Mouse (Mus musculus): ENCODE measurements around the gene Rnf38. TPM values are rescaled to one million over a fixed set of nuclear protein-coding genes. Genes with fewer than 3 reads are reported as not detected.

Gene Rnf38
- polyA plus RNA-seq, 1 experiment from 2014 or later = 22.1 TPM

GRCm38 (mm10) chr4:44183862-44184261 is 49.7 kb downstream of the Rnf38 start:
- no peak for ATAC-seq (ENCODE audit: low read depth)
- no peak overlapping the region for H3K4me2 ChIP-seq (ENCODE audit: low read depth, low read length)
- H3K4me3 ChIP-seq (ENCODE audit: low read length) = no peak overlapping the region
- H3K27me3 ChIP-seq (ENCODE audit: control insufficient read depth, insufficient read depth, low read depth, low read length) = no peaks in the 10 kb centered on the region
- no peaks in the 10 kb centered on the region for H3K9me3 ChIP-seq (ENCODE audit: control insufficient read depth, low read length)
- H3K9ac ChIP-seq (ENCODE audit: low read length) = no peak overlapping the region
- no peak overlapping the region for H3K27ac ChIP-seq (ENCODE audit: low read length)
- H3K36me3 ChIP-seq (ENCODE audit: control insufficient read depth, insufficient read depth, low read length) = no peaks in the 10 kb centered on the region
- 23% methylated on average over 1 of the region's 1 CpGs for WGBS
- no peaks in the 10 kb centered on the region for H3K4me1 ChIP-seq (replicated peaks; ENCODE audit: control insufficient read depth, insufficient read depth, low read length)

- Histone ChIP-seq H3K27me3 (ENCODE audit: control insufficient read depth, insufficient read depth, low read depth, low read length) (no peaks in the 10 kb centered on the region), H3K9ac (ENCODE audit: low read length) (no peak overlapping the region), H3K4me2 (ENCODE audit: low read depth, low read length) (no peak overlapping the region), H3K27ac (ENCODE audit: low read length) (no peak overlapping the region), H3K36me3 (ENCODE audit: control insufficient read depth, insufficient read depth, low read length) (no peaks in the 10 kb centered on the region), H3K4me3 (ENCODE audit: low read length) (no peak overlapping the region), H3K4me1 (replicated peaks; ENCODE audit: control insufficient read depth, insufficient read depth, low read length) (no peaks in the 10 kb centered on the region), H3K9me3 (ENCODE audit: control insufficient read depth, low read length) (no peaks in the 10 kb centered on the region)
- WGBS = 69% methylated on average over 5 of the region's 5 CpGs
- no peak for ATAC-seq (ENCODE audit: low read depth)
These were observed 53.8 kb downstream of the Rnf38 start for GRCm38 (mm10) chr4:44179748-44180147.

DNA sequence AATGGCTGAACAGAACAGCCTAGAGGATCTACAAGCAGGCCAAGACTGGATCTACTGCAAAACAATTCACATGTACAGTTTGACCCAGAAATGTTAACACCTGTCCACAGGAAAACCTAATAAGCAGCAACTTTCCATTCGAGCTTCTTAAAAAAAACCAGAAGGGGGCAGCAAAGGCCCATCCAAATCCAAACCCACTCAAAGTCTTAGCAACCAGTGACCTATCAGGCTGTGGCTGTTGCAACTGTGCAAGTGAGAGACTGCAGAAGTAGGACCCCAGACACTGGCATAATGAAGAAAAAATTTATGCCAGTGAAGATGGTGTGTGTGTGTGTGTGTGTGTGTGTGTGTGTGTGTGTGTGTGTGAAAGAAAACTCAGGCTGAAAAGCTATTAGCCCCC is 60.4 kb downstream of the Rnf38 start:
- Histone ChIP-seq H3K27me3 (ENCODE audit: control insufficient read depth, insufficient read depth, low read depth, low read length) (no peaks in the 10 kb centered on the region), H3K36me3 (ENCODE audit: control insufficient read depth, insufficient read depth, low read length) (no peaks in the 10 kb centered on the region), H3K9me3 (ENCODE audit: control insufficient read depth, low read length) (no peaks in the 10 kb centered on the region), H3K4me3 (ENCODE audit: low read length) (no peak overlapping the region), H3K9ac (ENCODE audit: low read length) (no peak overlapping the region), H3K27ac (ENCODE audit: low read length) (no peak overlapping the region), H3K4me2 (ENCODE audit: low read depth, low read length) (no peak overlapping the region), H3K4me1 (replicated peaks; ENCODE audit: control insufficient read depth, insufficient read depth, low read length) (peaks cover 6% of the 10 kb centered on the region; the same call in 1 of the 2 replicates)
- 0% methylated on average over 1 of the region's 1 CpGs for WGBS
- no peak for ATAC-seq (ENCODE audit: low read depth)

DNA sequence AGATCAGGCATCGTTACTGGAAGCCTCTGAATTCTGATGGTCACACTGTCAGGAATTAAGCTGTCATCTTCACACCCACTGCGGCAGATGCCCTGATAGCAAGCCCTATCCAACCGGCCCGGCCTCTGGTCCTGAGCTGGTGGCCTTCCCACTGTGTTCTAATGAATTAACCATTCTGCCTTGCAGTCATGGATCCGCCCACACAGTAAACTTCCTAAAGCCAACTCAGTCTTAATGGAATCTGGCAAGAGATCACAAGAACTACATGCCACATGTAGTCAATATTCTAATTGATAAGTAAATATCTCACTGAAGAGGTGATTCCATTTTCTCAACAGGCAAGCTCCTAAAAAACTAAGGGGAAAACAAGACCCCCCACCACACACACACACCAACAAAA is 60.9 kb downstream of the Rnf38 start:
- Histone ChIP-seq H3K4me2 (ENCODE audit: low read depth, low read length) (no peak overlapping the region), H3K4me3 (ENCODE audit: low read length) (no peak overlapping the region), H3K4me1 (replicated peaks; ENCODE audit: control insufficient read depth, insufficient read depth, low read length) (peaks cover 6% of the 10 kb centered on the region; the same call in 1 of the 2 replicates), H3K9me3 (ENCODE audit: control insufficient read depth, low read length) (no peaks in the 10 kb centered on the region), H3K27ac (ENCODE audit: low read length) (no peak overlapping the region), H3K9ac (ENCODE audit: low read length) (no peak overlapping the region), H3K36me3 (ENCODE audit: control insufficient read depth, insufficient read depth, low read length) (no peaks in the 10 kb centered on the region), H3K27me3 (ENCODE audit: control insufficient read depth, insufficient read depth, low read depth, low read length) (no peaks in the 10 kb centered on the region)
- 57% methylated on average over 5 of the region's 5 CpGs for WGBS
- no peak for ATAC-seq (ENCODE audit: low read depth)

GRCm38 (mm10) chr4:44169884-44170283 is 63.7 kb downstream of the Rnf38 start:
- no peaks in the 10 kb centered on the region for H3K36me3 ChIP-seq (ENCODE audit: control insufficient read depth, insufficient read depth, low read length)
- no peak for ATAC-seq (ENCODE audit: low read depth)
- WGBS = 73% methylated on average over 3 of the region's 3 CpGs
- peaks cover 16% of the 10 kb centered on the region for H3K4me1 ChIP-seq (replicated peaks; ENCODE audit: control insufficient read depth, insufficient read depth, low read length)
- no peaks in the 10 kb centered on the region for H3K27me3 ChIP-seq (ENCODE audit: control insufficient read depth, insufficient read depth, low read depth, low read length)
- H3K27ac ChIP-seq (ENCODE audit: low read length) = no peak overlapping the region
- no peak overlapping the region for H3K9ac ChIP-seq (ENCODE audit: low read length)
- no peak overlapping the region for H3K4me3 ChIP-seq (ENCODE audit: low read length)
- no peaks in the 10 kb centered on the region for H3K9me3 ChIP-seq (ENCODE audit: control insufficient read depth, low read length)
- no peak overlapping the region for H3K4me2 ChIP-seq (ENCODE audit: low read depth, low read length)

GRCm38 (mm10) chr4:44168816-44169215 is 64.8 kb downstream of the Rnf38 start:
- Histone ChIP-seq H3K4me3 (ENCODE audit: low read length) (peak overlapping the region; percentile 58), H3K36me3 (ENCODE audit: control insufficient read depth, insufficient read depth, low read length) (no peaks in the 10 kb centered on the region), H3K27ac (ENCODE audit: low read length) (no peak overlapping the region), H3K4me1 (replicated peaks; ENCODE audit: control insufficient read depth, insufficient read depth, low read length) (peaks cover 19% of the 10 kb centered on the region), H3K9me3 (ENCODE audit: control insufficient read depth, low read length) (no peaks in the 10 kb centered on the region), H3K27me3 (ENCODE audit: control insufficient read depth, insufficient read depth, low read depth, low read length) (no peaks in the 10 kb centered on the region), H3K4me2 (ENCODE audit: low read depth, low read length) (peak overlapping the region; percentile 62), H3K9ac (ENCODE audit: low read length) (peak overlapping the region; percentile 60; the same call in 1 of the 2 replicates)
- 3% methylated on average over 7 of the region's 7 CpGs for WGBS
- no peak for ATAC-seq (ENCODE audit: low read depth)

DNA sequence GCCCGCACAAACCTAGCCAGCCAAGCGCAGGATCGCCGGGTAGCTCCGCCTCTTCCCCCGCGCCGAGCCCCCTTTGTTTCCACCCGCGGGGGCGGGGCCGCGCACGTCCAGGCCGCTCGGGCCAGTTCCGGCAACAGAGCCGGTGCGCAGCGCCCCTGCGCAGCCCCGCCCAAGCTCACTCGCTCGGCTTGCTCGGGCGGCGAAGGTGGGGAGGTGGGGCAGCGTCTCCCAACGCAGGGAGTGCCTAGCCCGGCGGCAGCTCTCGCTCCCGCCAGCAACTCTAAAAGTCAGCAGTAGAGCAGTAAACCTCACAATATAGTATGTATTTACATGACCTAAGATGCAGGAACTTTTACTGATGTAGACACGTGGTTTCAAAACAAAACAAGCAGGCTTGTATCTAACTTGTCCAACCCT is 65.3 kb downstream of the Rnf38 start:
- H3K9me3 ChIP-seq (ENCODE audit: control insufficient read depth, low read length) = no peaks in the 10 kb centered on the region
- peaks cover 17% of the 10 kb centered on the region for H3K4me1 ChIP-seq (replicated peaks; ENCODE audit: control insufficient read depth, insufficient read depth, low read length)
- peak overlapping the region; percentile 62 for H3K4me2 ChIP-seq (ENCODE audit: low read depth, low read length)
- 0% methylated on average over 19 of the region's 34 CpGs for WGBS
- peak; percentile 93 for ATAC-seq (ENCODE audit: low read depth)
- H3K4me3 ChIP-seq (ENCODE audit: low read length) = peak overlapping the region; percentile 58
- peak overlapping the region; percentile 60 for H3K9ac ChIP-seq (ENCODE audit: low read length)
- no peaks in the 10 kb centered on the region for H3K27me3 ChIP-seq (ENCODE audit: control insufficient read depth, insufficient read depth, low read depth, low read length)
- H3K36me3 ChIP-seq (ENCODE audit: control insufficient read depth, insufficient read depth, low read length) = no peaks in the 10 kb centered on the region
- peak overlapping the region; percentile 61 for H3K27ac ChIP-seq (ENCODE audit: low read length)

DNA sequence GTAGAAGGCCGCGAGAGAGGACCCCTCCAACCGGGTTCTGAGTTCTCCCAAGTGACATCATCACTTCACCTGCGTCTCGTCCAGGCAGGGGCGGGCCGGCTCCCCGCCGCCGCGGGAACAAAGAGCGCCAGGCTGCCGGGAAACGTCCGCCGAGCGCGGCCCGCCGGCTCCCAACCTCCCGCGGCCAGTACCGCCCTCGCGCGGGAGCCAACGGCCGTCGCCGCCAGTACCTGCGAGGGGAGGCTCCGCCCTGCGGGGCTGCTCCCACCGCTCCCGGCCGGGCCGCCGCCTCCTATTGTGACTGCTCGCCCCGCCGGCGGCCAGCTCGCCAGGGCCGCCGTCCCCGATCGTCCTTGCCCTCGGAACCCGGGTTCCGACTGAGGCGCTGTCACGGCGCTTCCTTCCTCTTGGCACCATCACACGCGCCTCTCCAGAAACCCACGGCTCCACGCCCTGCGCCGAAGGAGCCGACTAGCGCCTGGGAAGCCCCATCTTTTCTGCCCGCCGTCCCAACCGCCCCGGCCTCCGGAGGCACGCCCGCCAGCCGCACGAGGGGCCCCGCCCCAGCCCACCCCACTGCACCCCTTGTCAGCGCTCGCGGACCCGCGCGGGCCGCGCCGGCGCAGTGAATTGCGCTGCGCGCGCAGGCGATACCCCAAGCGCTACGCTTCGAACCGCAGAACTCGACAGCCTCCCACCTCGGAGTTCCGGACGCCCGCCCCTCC is 66.0 kb downstream of the Rnf38 start:
- Histone ChIP-seq H3K27ac (ENCODE audit: low read length) (peak overlapping the region; percentile 98), H3K4me1 (replicated peaks; ENCODE audit: control insufficient read depth, insufficient read depth, low read length) (peaks cover 17% of the 10 kb centered on the region), H3K9me3 (ENCODE audit: control insufficient read depth, low read length) (no peaks in the 10 kb centered on the region), H3K4me2 (ENCODE audit: low read depth, low read length) (peak overlapping the region; percentile 52), H3K4me3 (ENCODE audit: low read length) (peak overlapping the region; percentile 80), H3K36me3 (ENCODE audit: control insufficient read depth, insufficient read depth, low read length) (no peaks in the 10 kb centered on the region), H3K9ac (ENCODE audit: low read length) (peak overlapping the region; percentile 88), H3K27me3 (ENCODE audit: control insufficient read depth, insufficient read depth, low read depth, low read length) (no peaks in the 10 kb centered on the region)
- ATAC-seq (ENCODE audit: low read depth) = peak; percentile 91
- 0% methylated on average over 78 of the region's 95 CpGs for WGBS

- ATAC-seq (ENCODE audit: low read depth) = no peak
- peaks cover 21% of the 10 kb centered on the region for H3K4me1 ChIP-seq (replicated peaks; ENCODE audit: control insufficient read depth, insufficient read depth, low read length)
- H3K27ac ChIP-seq (ENCODE audit: low read length) = peak overlapping the region; percentile 98
- peak overlapping the region; percentile 52 for H3K4me2 ChIP-seq (ENCODE audit: low read depth, low read length)
- H3K4me3 ChIP-seq (ENCODE audit: low read length) = peak overlapping the region; percentile 80
- H3K9ac ChIP-seq (ENCODE audit: low read length) = peak overlapping the region; percentile 88
- no peaks in the 10 kb centered on the region for H3K9me3 ChIP-seq (ENCODE audit: control insufficient read depth, low read length)
- 1% methylated on average over 20 of the region's 20 CpGs for WGBS
- no peaks in the 10 kb centered on the region for H3K27me3 ChIP-seq (ENCODE audit: control insufficient read depth, insufficient read depth, low read depth, low read length)
- H3K36me3 ChIP-seq (ENCODE audit: control insufficient read depth, insufficient read depth, low read length) = no peaks in the 10 kb centered on the region
These were observed 66.7 kb downstream of the Rnf38 start for GRCm38 (mm10) chr4:44166702-44167396.
